Mouse (Mus musculus): Measurements from ENCODE around the gene Cyp2c69.
"Not testable (repeated sequence)": the region's sequence is repeated elsewhere in the genome, so short reads cannot be mapped to it uniquely, and the experiment has no call there.

Cyp2c69 gene

DNA sequence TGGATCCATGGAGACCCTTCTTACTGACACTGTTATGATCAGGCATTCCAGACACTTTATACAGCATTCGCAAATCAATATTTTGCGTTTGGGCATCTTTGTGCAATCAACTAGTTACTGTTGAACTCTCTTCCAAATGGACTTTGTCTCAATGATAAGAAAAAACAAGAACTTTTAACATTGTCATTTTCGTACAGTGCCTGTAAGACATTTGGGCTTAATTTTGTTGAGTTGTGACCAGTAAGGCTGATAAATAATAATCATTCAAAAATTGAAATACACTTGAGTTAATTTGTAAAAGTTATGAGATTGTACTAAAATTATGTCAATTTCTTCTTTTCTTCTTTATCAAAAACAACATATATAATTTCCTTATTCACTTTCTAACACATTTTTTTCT, at the start of gene Cyp2c69:
Cyp2c69 (minus strand) TSS at position 101 of the 400 bp plus-strand sequence.
- DNase-seq (ENCODE audit: low spot score): not testable (repeated sequence)

DNA sequence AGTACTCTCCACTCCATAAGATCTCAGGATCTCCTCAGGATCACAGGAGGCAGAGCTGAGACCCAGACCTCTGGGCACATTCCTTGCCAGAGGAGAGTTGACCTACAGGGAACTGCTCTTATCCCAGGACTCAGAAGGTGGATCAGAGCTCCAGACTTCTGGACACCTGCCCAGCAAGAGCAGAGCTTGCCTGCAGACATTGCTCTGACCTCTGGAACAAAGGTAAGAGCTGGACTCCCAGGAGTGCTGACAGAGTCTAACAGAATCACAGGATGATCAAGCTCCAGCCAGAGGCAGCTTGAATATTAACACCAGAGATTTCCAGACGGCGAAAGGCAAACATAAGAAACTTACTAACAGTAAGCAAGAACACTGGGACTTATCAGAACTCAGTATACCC, 48.8 kb upstream of the Cyp2c69 start:
- no peak for DNase-seq (ENCODE audit: low spot score)

DNA sequence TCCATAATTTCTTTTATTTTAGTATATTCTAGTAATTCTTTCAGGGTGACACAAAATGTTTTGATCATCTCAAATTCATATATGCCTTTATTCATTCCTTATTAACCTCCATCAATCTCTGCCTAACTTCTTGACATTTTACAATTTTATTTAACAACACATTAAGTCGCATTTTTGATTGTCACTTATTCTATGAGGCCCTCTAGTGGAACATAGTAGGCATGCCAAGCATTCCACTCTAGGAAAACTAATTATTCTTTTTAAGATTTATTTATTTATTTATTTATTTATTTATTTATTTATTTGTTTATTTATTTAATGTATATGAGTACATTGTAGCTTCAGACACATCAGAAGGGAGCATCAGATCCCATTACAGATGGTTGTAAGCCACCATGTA, 43.4 kb upstream of the Cyp2c69 start:
- DNase-seq (ENCODE audit: low spot score): no peak

DNA sequence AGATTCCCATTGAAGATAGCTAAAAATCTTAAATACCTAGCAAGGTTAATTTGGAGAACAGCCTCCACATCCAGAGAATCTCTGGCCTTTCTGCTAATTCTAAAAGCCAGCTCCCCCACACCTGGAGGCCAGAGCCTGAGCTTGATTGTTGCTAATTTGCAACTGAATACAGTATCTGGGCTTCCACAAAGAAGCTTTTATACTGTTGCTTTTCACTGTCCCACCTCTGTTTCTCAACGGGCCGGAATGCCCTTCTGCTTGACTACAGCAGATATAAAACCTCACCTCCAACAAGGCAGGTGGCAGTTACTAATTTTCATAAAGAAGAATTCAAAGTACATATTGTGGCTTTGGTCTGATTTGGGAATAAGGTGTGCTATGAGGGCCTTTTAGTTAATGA, 15.1 kb upstream of the Cyp2c69 start:
- DNase-seq (ENCODE audit: low spot score): no peak

DNA sequence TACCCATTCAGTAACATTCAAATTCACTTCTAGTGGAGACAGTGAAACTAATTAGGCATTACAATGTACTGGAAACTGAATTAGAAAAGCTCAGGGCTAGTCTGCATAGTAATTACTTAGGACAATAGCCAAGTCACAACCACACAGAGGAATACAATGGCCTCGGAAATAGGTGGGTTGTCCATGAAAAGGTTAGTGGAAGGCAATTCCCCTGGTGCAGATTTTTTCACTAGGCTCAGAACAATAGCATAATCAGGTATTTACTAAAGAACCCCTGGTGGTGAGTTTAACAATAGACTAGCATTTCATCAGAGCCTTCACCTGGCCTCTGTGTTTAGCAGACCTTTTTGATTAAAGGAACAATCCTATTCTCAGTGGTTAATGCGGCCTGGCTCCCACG, 3.5 kb upstream of the Cyp2c69 start:
- DNase-seq (ENCODE audit: low spot score): not testable (repeated sequence)

DNA sequence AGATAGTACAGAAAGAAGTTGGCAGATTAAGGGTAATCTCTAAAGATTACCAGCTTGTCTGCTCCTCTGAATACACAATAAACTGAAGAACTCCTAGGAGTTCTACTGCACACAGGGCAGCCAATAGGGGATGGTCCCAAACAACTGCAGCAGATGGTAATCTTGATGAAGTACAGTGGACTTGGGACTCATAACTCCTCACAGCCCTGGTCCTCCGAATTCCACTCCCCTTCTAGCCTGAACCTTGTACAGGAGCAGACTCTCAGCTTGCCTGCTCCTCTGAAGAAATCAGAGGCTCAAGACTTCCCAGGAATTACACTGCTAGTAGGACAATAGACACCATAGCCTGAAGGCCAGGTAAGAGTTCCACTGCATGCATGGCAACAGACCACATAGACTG, 20.5 kb downstream of the Cyp2c69 start:
- no peak for DNase-seq (ENCODE audit: low spot score)

DNA sequence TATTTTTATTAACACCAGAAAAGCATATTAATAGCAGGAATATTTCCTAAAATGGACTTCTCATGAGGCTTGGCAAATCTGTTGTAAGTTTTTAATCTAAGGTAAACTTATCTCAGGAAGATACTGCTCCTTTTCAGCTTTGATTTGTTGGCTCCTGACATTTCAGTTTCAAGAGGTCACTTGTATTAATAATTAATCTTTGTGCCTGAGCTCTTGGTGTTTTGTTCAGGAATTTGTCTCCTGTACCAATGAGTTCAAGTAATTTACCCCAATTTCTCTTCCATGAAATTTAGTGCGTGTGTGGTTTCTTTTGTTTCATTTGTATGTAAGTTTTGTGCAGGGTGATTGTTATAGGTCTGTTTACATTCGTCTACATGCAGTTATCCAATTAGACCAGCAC, 65.7 kb downstream of the Cyp2c69 start:
- DNase-seq (ENCODE audit: low spot score): not testable (repeated sequence)

DNA sequence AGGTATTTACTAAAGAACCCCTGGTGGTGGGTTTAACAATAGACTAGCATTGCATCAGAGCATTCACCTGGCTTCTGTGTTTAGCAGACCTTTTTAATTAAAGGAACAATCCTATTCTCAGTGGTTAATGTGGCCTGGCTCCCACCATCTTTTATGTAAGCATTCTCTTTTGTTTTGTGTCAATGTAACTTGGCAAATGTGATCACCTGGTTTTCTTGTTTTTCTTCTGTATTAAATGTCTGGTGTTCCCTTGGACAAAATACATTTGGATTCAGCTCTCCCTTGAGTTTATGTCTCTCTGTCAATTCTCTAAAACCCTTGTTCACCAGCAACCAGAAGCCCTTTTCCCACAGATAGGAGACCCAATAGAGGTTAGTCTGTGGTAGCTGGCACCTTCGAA, 70.2 kb downstream of the Cyp2c69 start:
- DNase-seq (ENCODE audit: low spot score): not testable (repeated sequence)

DNA sequence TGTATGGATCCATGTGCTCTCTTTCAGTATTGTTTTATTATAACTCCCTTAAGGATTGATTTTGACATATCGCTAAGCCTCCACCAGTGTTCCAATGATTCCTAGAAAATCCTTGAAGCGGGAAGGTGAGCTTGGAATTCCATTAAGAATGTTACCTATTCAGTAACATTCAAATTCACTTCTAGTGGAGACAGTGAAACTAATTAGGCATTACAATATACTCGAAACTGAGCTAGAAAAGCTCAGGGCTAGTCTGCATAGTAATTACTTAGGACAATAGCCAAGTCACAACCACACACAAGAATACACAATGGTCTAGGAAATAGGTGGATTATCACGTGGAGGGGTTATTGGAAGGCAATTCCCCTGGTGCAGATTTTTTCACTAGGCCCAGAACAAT, 70.6 kb downstream of the Cyp2c69 start:
- DNase-seq (ENCODE audit: low spot score): not testable (repeated sequence)

DNA sequence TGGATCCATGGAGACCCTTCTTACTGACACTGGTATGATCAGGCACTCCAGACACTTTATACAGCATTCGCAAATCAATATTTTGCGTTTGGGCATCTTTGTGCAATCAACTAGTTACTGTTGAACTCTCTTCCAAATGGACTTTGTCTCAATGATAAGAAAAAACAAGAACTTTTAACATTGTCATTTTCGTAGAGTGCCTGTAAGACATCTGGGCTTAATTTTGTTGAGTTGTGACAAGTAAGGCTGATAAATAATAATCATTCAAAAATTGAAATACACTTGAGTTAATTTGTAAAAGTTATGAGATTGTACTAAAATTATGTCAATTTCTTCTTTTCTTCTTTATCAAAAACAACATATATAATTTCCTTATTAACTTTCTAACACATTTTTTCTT, 73.9 kb downstream of the Cyp2c69 start, which contains the start of gene Cyp2c40:
Cyp2c40 (minus strand) TSS at position 101 of the 400 bp plus-strand sequence.
- DNase-seq (ENCODE audit: low spot score): not testable (repeated sequence)
